Mouse (Mus musculus): ENCODE results near the gene Tinag.
A peak's percentile ranks its signal among the peaks of the same experiment; 100 is the strongest.
"Not testable (repeated sequence)": the region's sequence is repeated elsewhere in the genome, so short reads cannot be mapped to it uniquely, and the experiment has no call there.

Gene Tinag

GRCm38 (mm10) chr9:77045585-77045984, at the start of gene Tinag:
Tinag (minus strand) TSS chr9:77045794.
- no peak for DNase-seq (ENCODE audit: low read depth)

- DNase-seq (ENCODE audit: low read depth): not testable (repeated sequence)
Observed at GRCm38 (mm10) chr9:77083221-77083620, 37.6 kb upstream of the Tinag start.

GRCm38 (mm10) chr9:77071676-77072075, 26.1 kb upstream of the Tinag start:
- DNase-seq (ENCODE audit: low read depth): no peak

- DNase-seq (ENCODE audit: low read depth): peak; percentile 15
Observed at GRCm38 (mm10) chr9:77056611-77057010, 11.0 kb upstream of the Tinag start.

- DNase-seq (ENCODE audit: low read depth): no peak
Observed at GRCm38 (mm10) chr9:77054426-77055193, 9.0 kb upstream of the Tinag start.

- no peak for DNase-seq (ENCODE audit: low read depth)
Observed at GRCm38 (mm10) chr9:77051406-77051805, 5.8 kb upstream of the Tinag start.

- no peak for DNase-seq (ENCODE audit: low read depth)
Observed at GRCm38 (mm10) chr9:77049669-77050068, 4.1 kb upstream of the Tinag start.

GRCm38 (mm10) chr9:77046067-77046715, 597 bp upstream of the Tinag start:
- DNase-seq (ENCODE audit: low read depth): no peak

- no peak for DNase-seq (ENCODE audit: low read depth)
Observed at GRCm38 (mm10) chr9:77035361-77035760, 10.2 kb downstream of the Tinag start.

GRCm38 (mm10) chr9:77032430-77033154, 13.0 kb downstream of the Tinag start:
- DNase-seq (ENCODE audit: low read depth): peak; percentile 19

- DNase-seq (ENCODE audit: low read depth): no peak
Observed at GRCm38 (mm10) chr9:77025271-77025670, 20.3 kb downstream of the Tinag start.

- no peak for DNase-seq (ENCODE audit: low read depth)
Observed at GRCm38 (mm10) chr9:77018935-77019334, 26.7 kb downstream of the Tinag start.

- DNase-seq (ENCODE audit: low read depth): no peak
Observed at GRCm38 (mm10) chr9:76996021-76996420, 49.6 kb downstream of the Tinag start.

GRCm38 (mm10) chr9:76989946-76990345, 55.6 kb downstream of the Tinag start:
- no peak for DNase-seq (ENCODE audit: low read depth)

- no peak for DNase-seq (ENCODE audit: low read depth)
Observed at GRCm38 (mm10) chr9:76934813-76935212, 110.8 kb downstream of the Tinag start.

- DNase-seq (ENCODE audit: low read depth): peak; percentile 23
Observed at GRCm38 (mm10) chr9:76915093-76915661, 130.4 kb downstream of the Tinag start.

Data from fibroblast of lung, adult 2 months (primary cell).